Mouse (Mus musculus) cortical plate, adult 2 months (tissue): ENCODE results near the gene Bach2. TPM values are rescaled to one million over a fixed set of nuclear protein-coding genes. Genes with fewer than 3 reads are reported as not detected.
A peak's percentile ranks its signal among the peaks of the same experiment; 100 is the strongest.

Experiments
- H3K27ac ChIP-seq: fragments of 200-500 bp; 2 replicates; pipeline ENCODE4 v1.5.1; 2012; ENCODE audit warnings: low read length, control low read depth, inconsistent platforms; ENCODE audit not compliant: insufficient read depth
- H3K4me1 ChIP-seq: fragments of 200-500 bp; 2 replicates; pipeline ENCODE4 v1.6.1; 2011; ENCODE audit warnings: low read length; ENCODE audit not compliant: control insufficient read depth, insufficient read depth
- H3K4me3 ChIP-seq: fragments of 200-500 bp; 2 replicates; pipeline ENCODE4 v1.5.1; 2011; ENCODE audit warnings: mild to moderate bottlenecking, low read length, control low read depth; ENCODE audit not compliant: insufficient read depth
- CTCF ChIP-seq: fragments of 200-500 bp; IDR thresholded peaks from 2 replicates; pipeline ENCODE4 v1.5.1; 2011; ENCODE audit warnings: mild to moderate bottlenecking, control low read depth, low read length; ENCODE audit not compliant: insufficient read depth; ENCODE audit errors: extremely low read depth
- POLR2A ChIP-seq: fragments of 200-500 bp; IDR thresholded peaks from 2 replicates; pipeline ENCODE4 v1.6.1; 2011; ENCODE audit warnings: mild to moderate bottlenecking, low read length, control low read depth; ENCODE audit not compliant: insufficient read depth; ENCODE audit errors: extremely low read depth
- polyA plus RNA-seq: library from polyadenylated mRNA; depleted of rRNA; stranded (reverse); fragments of >200 nt; gene quantifications from 2 replicates; pipeline ENCODE4 v1.2.3, GENCODE M21; 2012

Gene Bach2
- polyA plus RNA-seq, 1 experiment: 5.4 TPM

- TF ChIP-seq POLR2A (no peak), CTCF (no peak)
- no peak overlapping the region for H3K4me3 ChIP-seq
- no peak overlapping the region for H3K27ac ChIP-seq
- H3K4me1 ChIP-seq: peaks cover 12% of the 10 kb centered on the region
Measured at GRCm38 (mm10) chr4:32373527-32373926, 134.9 kb downstream of the Bach2 start.

GRCm38 (mm10) chr4:32374751-32375582 lies 136.4 kb downstream of the Bach2 start:
- Histone ChIP-seq H3K4me3 (no peak overlapping the region), H3K4me1 (peaks cover 12% of the 10 kb centered on the region), H3K27ac (no peak overlapping the region)
- TF ChIP-seq CTCF (no peak), POLR2A (no peak)

GRCm38 (mm10) chr4:32375721-32376526 lies 137.3 kb downstream of the Bach2 start:
- peaks cover 12% of the 10 kb centered on the region for H3K4me1 ChIP-seq

GRCm38 (mm10) chr4:32376527-32376948 lies 137.9 kb downstream of the Bach2 start:
- Histone ChIP-seq H3K27ac (no peak overlapping the region), H3K4me3 (no peak overlapping the region), H3K4me1 (peaks cover 10% of the 10 kb centered on the region)
- TF ChIP-seq POLR2A (no peak), CTCF (no peak)

More at GRCm38 (mm10) chr4:32375721-32376526, 137.3 kb downstream of the Bach2 start:
- H3K4me3 ChIP-seq: no peak overlapping the region
- TF ChIP-seq CTCF (no peak), POLR2A (no peak)
- no peak overlapping the region for H3K27ac ChIP-seq

- H3K4me3 ChIP-seq: no peak overlapping the region
- peaks cover 2% of the 10 kb centered on the region for H3K4me1 ChIP-seq
- 0 out of 2 replicates have a peak, but pooled peaks have one; percentile 12 for TF ChIP-seq CTCF
- no peak for TF ChIP-seq POLR2A
- no peak overlapping the region for H3K27ac ChIP-seq
Measured at GRCm38 (mm10) chr4:32379140-32379539, 140.5 kb downstream of the Bach2 start.

GRCm38 (mm10) chr4:32381666-32382381 lies 143.2 kb downstream of the Bach2 start:
- Histone ChIP-seq H3K4me3 (no peak overlapping the region), H3K27ac (no peak overlapping the region), H3K4me1 (peaks cover 1% of the 10 kb centered on the region; the same call in 1 of the 2 replicates)
- no peak for TF ChIP-seq POLR2A
- TF ChIP-seq CTCF: no peak

GRCm38 (mm10) chr4:32385121-32385520 lies 146.5 kb downstream of the Bach2 start:
- H3K4me3 ChIP-seq: no peak overlapping the region
- peaks cover 12% of the 10 kb centered on the region for H3K4me1 ChIP-seq
- H3K27ac ChIP-seq: no peak overlapping the region
- TF ChIP-seq POLR2A (no peak), CTCF (no peak)

GRCm38 (mm10) chr4:32385623-32386022 lies 147.0 kb downstream of the Bach2 start:
- Histone ChIP-seq H3K4me1 (peaks cover 12% of the 10 kb centered on the region), H3K4me3 (no peak overlapping the region), H3K27ac (no peak overlapping the region)
- TF ChIP-seq CTCF: no peak
- no peak for TF ChIP-seq POLR2A

GRCm38 (mm10) chr4:32386346-32386745 lies 147.7 kb downstream of the Bach2 start:
- TF ChIP-seq CTCF: no peak
- TF ChIP-seq POLR2A: no peak
- H3K27ac ChIP-seq: no peak overlapping the region
- H3K4me3 ChIP-seq: no peak overlapping the region
- peaks cover 12% of the 10 kb centered on the region for H3K4me1 ChIP-seq

- TF ChIP-seq CTCF (no peak), POLR2A (no peak)
- no peak overlapping the region for H3K27ac ChIP-seq
- no peak overlapping the region for H3K4me3 ChIP-seq
- peaks cover 12% of the 10 kb centered on the region for H3K4me1 ChIP-seq
Measured at GRCm38 (mm10) chr4:32386931-32387330, 148.3 kb downstream of the Bach2 start.
